Mouse (Mus musculus): ENCODE measurements around the gene Rbks.
"Not testable (repeated sequence)": the region's sequence is repeated elsewhere in the genome, so short reads cannot be mapped to it uniquely, and the experiment has no call there.

Rbks gene

DNA sequence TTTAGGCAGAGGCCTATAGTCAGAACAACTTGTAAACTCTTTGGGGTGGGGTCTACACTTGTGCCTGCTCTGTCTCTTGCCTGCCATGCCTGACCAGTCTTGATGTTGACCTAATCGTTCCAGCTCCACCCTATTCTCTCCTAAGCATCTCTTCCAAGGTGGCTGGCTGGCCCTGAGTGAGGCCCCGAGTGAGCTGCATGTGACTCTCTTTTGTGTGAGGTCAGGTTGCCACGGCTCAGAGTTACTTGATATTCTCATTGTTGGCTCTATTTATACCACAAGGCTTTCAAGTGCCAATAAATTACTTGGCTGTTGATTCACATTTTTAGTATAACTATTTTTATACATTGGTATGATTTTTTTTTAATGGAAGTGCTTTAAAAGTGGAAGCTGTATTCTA, 70.3 kb downstream of the Rbks start:
- no peak for DNase-seq (ENCODE audit: low spot score)

GRCm38 (mm10) chr5:31620326-31620725, 77.1 kb downstream of the Rbks start:
- no peak for DNase-seq (ENCODE audit: low spot score)

DNA sequence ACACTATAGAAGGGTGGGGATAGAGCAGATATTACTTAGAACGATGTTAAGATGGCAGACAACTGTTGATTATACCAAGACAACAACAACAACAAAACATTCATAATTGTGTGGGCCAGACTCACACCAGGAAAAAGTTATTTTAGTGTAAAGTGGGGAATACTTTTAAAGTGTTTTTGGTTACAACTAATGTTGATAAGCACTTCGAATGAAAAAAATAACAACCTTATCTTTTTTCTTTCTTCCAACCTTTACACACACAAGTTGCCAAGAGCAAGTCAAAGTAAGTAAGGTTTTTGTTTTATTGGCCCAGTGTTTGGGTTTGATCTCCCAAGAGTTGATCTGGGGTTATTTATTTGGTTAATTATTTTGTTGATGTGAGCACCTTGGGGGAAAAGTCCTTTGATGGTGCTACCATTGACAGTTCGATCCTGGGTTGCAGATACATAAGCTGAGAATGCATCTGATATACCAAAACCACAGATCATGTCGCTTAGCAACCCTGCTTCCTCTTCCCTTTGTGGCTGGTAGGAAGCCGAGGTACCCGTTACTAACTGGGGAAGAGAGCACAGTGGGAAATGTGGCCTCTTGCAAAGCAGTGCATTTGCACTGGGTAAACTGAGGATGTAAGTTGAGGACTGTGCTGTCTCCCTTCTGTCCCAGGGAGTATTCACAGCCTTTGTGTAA, 82.9 kb downstream of the Rbks start:
- no peak for DNase-seq (ENCODE audit: low spot score)

- DNase-seq (ENCODE audit: low spot score): peak; percentile 69
Measured at GRCm38 (mm10) chr5:31613852-31614286, 83.6 kb downstream of the Rbks start.

- DNase-seq (ENCODE audit: low spot score): no peak
Measured at GRCm38 (mm10) chr5:31611186-31611585, 86.2 kb downstream of the Rbks start.

DNA sequence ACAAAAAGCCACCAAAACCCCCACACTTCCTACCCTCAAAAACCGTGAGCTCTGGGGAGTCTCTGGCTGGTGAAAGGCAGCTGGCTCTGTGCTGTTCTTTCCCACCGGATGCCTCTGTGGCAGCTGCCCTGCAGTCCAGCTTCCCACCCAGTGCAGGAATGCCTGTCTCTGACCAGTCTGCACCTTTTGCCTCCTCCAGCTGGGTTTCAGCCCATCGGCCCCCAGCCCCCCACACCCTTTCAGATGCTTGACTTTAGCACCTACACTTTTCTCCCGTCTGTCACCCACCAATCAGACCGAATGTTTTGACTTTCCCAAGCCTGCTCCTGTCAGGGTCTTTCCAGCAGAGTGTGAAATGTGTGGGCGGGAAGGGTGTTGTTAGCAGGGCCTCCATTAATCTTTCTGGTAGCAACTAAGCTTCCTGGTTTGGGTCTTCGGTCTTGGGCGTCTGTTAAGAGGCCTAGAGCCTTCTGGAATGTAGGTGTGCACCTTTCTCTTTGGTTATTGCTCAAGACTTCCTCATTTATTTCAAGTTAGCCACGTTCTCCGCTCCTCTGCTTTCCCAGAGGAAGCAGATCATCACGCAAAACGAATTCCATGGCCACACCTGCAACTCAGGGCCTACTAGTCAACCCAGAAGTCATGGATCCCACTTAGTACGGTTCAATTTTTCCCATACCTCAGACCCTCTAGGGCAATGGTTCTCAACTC, 86.9 kb downstream of the Rbks start:
- DNase-seq (ENCODE audit: low spot score): no peak

- DNase-seq (ENCODE audit: low spot score): no peak
Measured at GRCm38 (mm10) chr5:31606151-31606550, 91.3 kb downstream of the Rbks start.

GRCm38 (mm10) chr5:31603766-31604165, 93.7 kb downstream of the Rbks start:
- no peak for DNase-seq (ENCODE audit: low spot score)

DNA sequence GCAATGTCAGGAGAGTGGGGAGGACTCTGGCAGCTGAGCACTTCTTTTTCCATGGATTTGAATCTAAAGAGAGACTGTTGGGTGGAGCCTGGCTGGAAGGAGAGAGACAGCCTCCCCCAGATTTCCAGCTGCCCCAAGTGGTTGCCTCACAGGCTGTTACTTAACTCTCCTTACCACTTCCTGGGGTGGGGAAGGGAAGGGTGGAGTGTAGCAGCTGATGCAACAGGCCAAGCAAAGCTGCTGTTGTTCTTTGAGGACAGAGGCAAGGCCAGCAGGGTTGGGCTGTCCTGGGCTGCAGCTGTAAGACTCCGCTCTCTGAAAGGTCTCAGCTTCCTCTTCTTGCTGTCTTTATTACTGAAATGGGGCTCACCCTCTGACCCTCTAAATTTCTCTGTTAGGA, 95.0 kb downstream of the Rbks start:
- DNase-seq (ENCODE audit: low spot score): peak; percentile 36

GRCm38 (mm10) chr5:31601162-31601722, 96.2 kb downstream of the Rbks start:
- no peak for DNase-seq (ENCODE audit: low spot score)

DNA sequence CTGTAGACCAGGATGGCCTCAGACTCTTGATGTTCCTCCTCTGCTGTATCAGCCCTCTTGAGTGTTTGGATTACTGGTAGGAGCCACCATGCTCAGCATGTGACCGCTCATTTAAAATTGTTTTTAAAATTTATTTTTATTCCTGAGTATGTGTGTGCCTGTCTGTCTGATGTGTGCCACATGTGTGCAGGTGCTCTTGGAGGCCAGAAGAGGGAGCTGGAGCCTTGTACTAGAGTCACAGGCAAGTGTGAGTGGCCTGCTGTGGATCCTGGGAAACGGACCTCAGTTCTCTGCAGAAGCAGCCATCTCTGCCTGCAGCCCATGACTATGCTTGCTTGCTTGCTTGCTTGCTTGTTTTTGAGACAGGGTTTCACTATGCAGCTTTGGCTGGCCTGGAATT, 98.3 kb downstream of the Rbks start:
- no peak for DNase-seq (ENCODE audit: low spot score)

DNA sequence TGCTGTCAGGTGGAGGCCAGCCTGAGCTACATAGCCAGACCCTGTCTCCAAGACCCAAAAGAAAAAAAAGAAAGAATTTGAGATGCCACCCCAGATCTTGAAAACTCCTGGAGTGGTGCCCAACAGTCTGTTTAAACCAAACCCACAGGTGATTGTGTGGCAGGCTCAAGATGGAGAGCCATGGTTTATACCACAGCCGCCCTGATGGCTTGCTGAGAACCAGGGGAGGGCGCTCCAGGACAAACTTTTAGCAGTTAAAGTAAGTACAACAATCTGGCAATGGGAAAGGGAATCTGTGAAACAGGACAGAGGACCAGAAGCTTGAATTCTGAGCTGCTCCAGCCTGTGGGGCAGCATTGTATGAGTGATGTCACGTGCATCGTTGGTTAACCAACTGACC, 98.8 kb downstream of the Rbks start:
- no peak for DNase-seq (ENCODE audit: low spot score)

GRCm38 (mm10) chr5:31598121-31598520, 99.3 kb downstream of the Rbks start:
- DNase-seq (ENCODE audit: low spot score): no peak

- DNase-seq (ENCODE audit: low spot score): no peak
Measured at GRCm38 (mm10) chr5:31597430-31597944, 99.9 kb downstream of the Rbks start.

DNA sequence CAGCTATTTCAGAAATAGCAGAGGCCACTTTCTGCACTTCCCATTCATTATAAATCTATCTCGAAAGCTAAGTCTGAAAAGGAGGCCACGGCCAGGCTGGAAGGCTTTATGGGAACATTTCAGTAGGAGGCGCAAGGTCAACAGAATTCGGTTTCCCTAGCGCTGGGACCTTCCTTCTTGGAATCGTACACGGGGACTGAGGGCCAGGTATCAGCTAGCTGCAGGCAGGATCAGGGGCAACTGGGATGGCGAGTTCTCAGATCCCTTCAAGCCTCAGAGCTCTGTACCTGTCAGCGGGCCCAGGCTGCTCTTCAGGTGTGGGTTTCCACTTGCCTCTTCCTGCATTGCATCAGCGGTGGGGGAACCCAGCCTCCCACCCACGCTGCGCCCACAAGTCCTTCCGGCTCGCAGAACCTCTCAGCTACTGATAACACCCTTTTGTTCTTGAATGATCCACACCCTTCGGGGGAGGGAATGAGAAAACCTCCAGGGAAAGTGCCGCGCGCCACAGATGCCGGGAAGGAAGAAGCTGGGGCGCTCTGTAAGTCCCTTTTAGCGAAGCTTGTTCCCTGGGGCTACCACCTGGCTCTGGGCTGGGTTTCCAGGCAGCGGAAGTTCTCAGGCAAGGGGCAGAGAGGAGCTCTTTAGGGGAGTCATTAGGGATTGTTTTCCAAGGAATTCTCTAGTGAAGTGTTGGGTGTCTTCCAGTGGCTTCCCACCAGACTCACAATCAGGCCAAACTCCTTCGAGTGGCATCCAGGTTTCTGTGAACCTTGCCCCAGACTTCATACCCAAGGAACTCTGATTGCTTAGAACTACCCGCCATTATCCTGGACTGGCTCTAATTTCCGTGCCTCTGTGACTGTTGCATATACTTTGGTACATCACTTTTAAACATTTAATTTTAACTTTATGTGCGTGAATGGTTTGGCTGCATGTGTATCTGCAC, 100.7 kb downstream of the Rbks start, which contains the start of gene Mrpl33:
TSS of gene Mrpl33 (plus strand) at position 455 of the 949 bp plus-strand sequence.
- DNase-seq (ENCODE audit: low spot score): peak; percentile 37

DNA sequence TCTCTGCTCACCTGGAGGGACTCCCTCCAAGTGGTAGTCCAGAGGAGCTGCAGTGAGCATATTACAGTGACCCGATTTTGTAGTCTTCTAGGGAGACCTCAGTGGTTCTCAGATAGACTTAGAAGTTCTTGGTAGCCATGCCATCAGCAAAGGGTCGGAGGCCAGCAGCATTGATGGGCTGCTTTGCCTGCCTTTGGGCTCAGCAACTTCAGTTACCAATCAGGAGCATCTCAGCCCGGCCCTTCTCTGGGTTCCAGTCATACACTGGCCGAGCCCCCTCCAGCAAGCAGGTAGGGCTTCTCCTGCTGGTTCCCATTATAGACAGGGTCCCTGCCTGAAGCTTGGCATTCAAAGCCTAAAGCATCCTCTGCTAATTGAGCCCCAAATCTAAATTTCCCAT, 101.6 kb downstream of the Rbks start:
- DNase-seq (ENCODE audit: low spot score): no peak

GRCm38 (mm10) chr5:31591122-31591521, 106.3 kb downstream of the Rbks start:
- no peak for DNase-seq (ENCODE audit: low spot score)

GRCm38 (mm10) chr5:31589711-31590319, 107.6 kb downstream of the Rbks start:
- no peak for DNase-seq (ENCODE audit: low spot score)

- DNase-seq (ENCODE audit: low spot score): not testable (repeated sequence)
Measured at GRCm38 (mm10) chr5:31588672-31589071, 108.8 kb downstream of the Rbks start.

DNA sequence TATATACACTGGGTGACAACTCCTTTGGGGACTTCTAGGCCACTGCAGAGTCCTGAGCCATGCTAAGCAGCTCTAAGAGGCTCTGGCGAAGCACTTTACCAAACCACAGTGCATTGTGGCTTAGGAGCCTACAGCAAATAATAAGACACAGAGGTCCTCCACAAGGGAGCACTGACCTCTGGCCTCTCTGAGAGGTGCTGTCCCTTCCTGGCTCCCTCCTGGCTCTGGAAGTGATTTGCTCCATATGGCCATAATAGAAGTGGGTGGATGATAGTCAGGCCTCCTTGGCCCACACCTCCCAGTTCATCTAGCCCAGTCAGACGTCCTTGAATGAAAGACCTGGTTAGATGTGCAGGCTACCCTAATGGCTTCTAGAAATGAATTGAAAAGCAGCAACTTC, 109.4 kb downstream of the Rbks start:
- DNase-seq (ENCODE audit: low spot score): no peak

GRCm38 (mm10) chr5:31585526-31585925, 111.9 kb downstream of the Rbks start:
- DNase-seq (ENCODE audit: low spot score): no peak

All from ovary, postnatal 14 days (tissue).